Mouse (Mus musculus) CH12F3 (cell line): ENCODE data around the gene Dot1l.

Source experiments
- in situ Hi-C: fragments of 300-500 bp; cut with MboI; formaldehyde crosslinking; loops from 2 replicates; pipeline ENCODE4 v1.14.3; 2020; ENCODE audit warnings: low sequenced_read_pairs

The Dot1l gene

GRCm38 (mm10) chr10:80757717-80758116, 2.7 kb downstream of the Dot1l start:
- in situ Hi-C loops, result no loop called here

GRCm38 (mm10) chr10:80758651-80759050, 3.6 kb downstream of the Dot1l start:
- in situ Hi-C loops, result no loop called here

- in situ Hi-C loops, result no loop called here
These were observed 5.9 kb downstream of the Dot1l start for GRCm38 (mm10) chr10:80760596-80761524.

- in situ Hi-C loops, result no loop called here
These were observed 6.8 kb downstream of the Dot1l start for GRCm38 (mm10) chr10:80761821-80762220.

GRCm38 (mm10) chr10:80763502-80763901, 8.5 kb downstream of the Dot1l start:
- in situ Hi-C loops, result no loop called here

GRCm38 (mm10) chr10:80765746-80766145, 10.7 kb downstream of the Dot1l start:
- in situ Hi-C loops, result no loop called here

- in situ Hi-C loops, result no loop called here
These were observed 11.3 kb downstream of the Dot1l start for GRCm38 (mm10) chr10:80766161-80766815.

- in situ Hi-C loops, result no loop called here
These were observed 13.4 kb downstream of the Dot1l start for GRCm38 (mm10) chr10:80768365-80768764.

- in situ Hi-C loops, result no loop called here
These were observed 18.8 kb downstream of the Dot1l start for GRCm38 (mm10) chr10:80773816-80774215.

- in situ Hi-C loops, result no loop called here
These were observed 19.5 kb downstream of the Dot1l start for GRCm38 (mm10) chr10:80774549-80774948.

- in situ Hi-C loops, result no loop called here
These were observed 20.0 kb downstream of the Dot1l start for GRCm38 (mm10) chr10:80774981-80775380.

- in situ Hi-C loops, result no loop called here
These were observed 20.7 kb downstream of the Dot1l start for GRCm38 (mm10) chr10:80775731-80776130.

GRCm38 (mm10) chr10:80776358-80776869, 21.4 kb downstream of the Dot1l start:
- in situ Hi-C loops, result no loop called here

- in situ Hi-C loops, result no loop called here
These were observed 22.1 kb downstream of the Dot1l start for GRCm38 (mm10) chr10:80777123-80777522.

GRCm38 (mm10) chr10:80779565-80779964, 24.6 kb downstream of the Dot1l start:
- in situ Hi-C loops, result no loop called here

GRCm38 (mm10) chr10:80784302-80784701, 29.3 kb downstream of the Dot1l start:
- in situ Hi-C loops, result no loop called here

- in situ Hi-C loops, result no loop called here
These were observed 29.9 kb downstream of the Dot1l start for GRCm38 (mm10) chr10:80784871-80785270.

- in situ Hi-C loops, result no loop called here
These were observed 31.0 kb downstream of the Dot1l start for GRCm38 (mm10) chr10:80785963-80786362.

- in situ Hi-C loops, result no loop called here
These were observed 32.5 kb downstream of the Dot1l start for GRCm38 (mm10) chr10:80787517-80787916.

GRCm38 (mm10) chr10:80790761-80791404, 35.9 kb downstream of the Dot1l start:
- in situ Hi-C loops, result no loop called here

GRCm38 (mm10) chr10:80791476-80792174, 36.6 kb downstream of the Dot1l start:
- in situ Hi-C loops, result no loop called here
